Mouse (Mus musculus): ENCODE data around the gene Gosr2. TPM values are rescaled to one million over a fixed set of nuclear protein-coding genes. Genes with fewer than 3 reads are reported as not detected.

The Gosr2 gene
- 17.2 and 21.0 TPM in 2 replicates for polyA plus RNA-seq (2011; ENCODE audit: insufficient read depth, insufficient read length, low replicate concordance, missing spikeins)

DNA sequence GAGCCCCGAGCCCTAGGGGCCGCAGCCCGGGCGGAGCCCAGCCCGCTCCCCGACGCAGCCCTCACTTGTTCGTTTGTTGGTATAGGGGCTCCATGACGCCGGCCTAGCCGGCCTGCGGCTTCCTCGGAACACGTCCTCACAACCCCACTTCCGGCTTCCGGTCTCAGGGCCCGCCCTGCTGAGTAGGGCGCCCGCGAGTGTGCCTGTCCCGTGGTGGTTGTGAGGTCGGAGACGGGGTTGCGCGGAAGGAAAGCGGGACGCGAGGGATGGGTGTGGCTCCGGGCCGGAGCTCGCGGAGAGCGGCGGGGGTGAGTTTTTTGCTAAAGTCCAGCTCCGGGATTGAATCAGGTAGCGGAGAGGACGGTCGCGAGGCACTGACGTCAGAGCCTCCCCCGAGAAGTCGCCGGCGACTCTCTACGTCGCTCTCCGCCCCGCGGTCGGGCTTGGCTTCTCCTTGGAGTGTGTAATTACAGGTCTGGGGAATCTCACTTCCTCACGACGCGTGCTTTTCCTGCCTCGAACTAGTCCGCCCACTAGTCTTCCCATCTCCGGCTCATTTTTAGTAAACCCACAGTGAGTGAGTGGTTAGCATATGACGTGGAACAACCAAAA, at the start of gene Gosr2:
Gene Gosr2, minus strand, starts transcription at position 334 of the 612 bp plus-strand sequence.
- peak within 1 kb of the TSS; percentile 93 for H3K4me3 ChIP-seq (replicated peaks; ENCODE audit: control insufficient read depth, low read depth, low read length)
- under 1% methylated on average over 57 of the region's 57 CpGs for WGBS
- peaks cover 2% of the 10 kb centered on the region; the same call in 1 of the 2 replicates for H3K4me1 ChIP-seq (ENCODE audit: control insufficient read depth, insufficient read depth, low read length)
- peak within 1 kb of the TSS; percentile 99 for H3K27ac ChIP-seq (ENCODE audit: control insufficient read depth, insufficient read depth, low read depth, low read length, poor library complexity)
- TF ChIP-seq CTCF (IDR thresholded peaks at IDR 0.05; ENCODE audit: control insufficient read depth, insufficient read depth, low read length) = no peak
- peak; percentile 60; the same call in 1 of the 2 replicates for TF ChIP-seq POLR2A (IDR thresholded peaks at IDR 0.05; ENCODE audit: borderline replicate concordance, control insufficient read depth, low read depth, low read length)

DNA sequence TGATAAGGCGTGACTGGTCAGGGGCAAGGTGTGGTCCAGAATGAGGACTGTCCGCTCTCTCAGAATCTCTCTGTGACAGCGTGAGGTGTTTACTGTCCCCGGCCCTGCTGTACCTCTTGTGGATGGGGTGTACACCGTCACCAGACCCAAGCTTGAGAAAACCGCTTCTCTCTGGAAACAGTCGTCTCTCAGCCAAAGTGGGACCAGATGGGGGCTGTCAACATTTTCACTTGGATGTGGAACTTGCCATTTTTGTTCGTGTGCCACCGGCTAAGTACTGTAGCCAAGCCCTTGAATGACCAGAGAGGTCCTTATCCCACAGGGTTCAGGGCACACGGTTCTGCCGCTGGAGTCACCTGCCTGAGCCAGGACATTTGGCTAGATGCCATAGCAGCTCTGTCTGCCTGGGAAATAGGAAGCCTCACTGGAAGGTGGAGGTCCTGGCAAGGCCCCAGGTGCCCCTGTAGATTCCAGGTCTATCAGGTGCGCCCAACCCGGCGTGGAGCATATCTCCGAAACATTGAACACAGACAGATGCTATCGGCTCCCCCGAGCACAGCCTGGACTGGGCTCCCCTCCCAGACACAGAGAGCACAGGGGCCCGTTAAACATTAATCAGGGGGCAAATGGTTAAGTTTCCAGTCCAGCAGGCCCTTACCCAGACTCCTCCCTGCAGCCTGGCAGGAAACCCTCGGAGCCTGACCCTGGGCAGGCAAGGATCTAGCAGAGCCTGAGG, 37.5 kb upstream of the Gosr2 start:
- Histone ChIP-seq H3K4me3 (replicated peaks; ENCODE audit: control insufficient read depth, low read depth, low read length) (no peak overlapping the region), H3K4me1 (ENCODE audit: control insufficient read depth, insufficient read depth, low read length) (no peaks in the 10 kb centered on the region), H3K27ac (ENCODE audit: control insufficient read depth, insufficient read depth, low read depth, low read length, poor library complexity) (no peak overlapping the region)
- 84% methylated on average over 19 of the region's 19 CpGs for WGBS
- TF ChIP-seq CTCF (IDR thresholded peaks at IDR 0.05; ENCODE audit: control insufficient read depth, insufficient read depth, low read length) (no peak), POLR2A (IDR thresholded peaks at IDR 0.05; ENCODE audit: borderline replicate concordance, control insufficient read depth, low read depth, low read length) (no peak)

DNA sequence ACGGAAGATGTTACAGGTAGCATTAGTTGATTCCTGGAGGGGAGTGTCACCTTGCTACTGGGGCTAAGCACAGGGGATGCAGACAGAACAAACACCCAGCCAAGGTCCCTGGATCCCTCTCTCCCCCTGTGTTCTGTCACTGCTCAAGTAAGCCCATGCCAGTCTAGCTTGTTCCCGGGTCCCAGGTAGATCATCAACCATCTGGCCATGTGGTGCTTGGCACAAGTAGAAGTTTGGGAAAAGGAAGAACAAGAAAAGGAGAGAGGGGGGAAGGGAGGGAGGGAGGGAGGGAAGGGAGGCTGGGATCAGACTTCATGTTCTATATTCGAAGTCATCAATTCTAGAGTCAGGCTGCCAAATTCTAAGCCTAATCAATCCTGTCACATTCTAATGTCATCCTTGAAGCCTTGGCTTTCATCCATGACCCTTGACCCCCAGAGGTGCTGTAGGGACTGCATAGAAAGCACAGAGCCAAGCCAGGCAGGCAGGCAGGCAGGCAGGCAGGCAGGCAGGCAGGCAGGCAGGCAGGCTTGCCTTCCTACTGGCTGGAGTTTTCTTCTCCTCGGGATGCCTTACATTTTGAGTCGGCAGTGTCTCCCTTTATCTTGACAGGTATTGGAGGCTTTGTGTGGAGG, 36.8 kb upstream of the Gosr2 start:
- Histone ChIP-seq H3K4me1 (ENCODE audit: control insufficient read depth, insufficient read depth, low read length) (no peaks in the 10 kb centered on the region), H3K27ac (ENCODE audit: control insufficient read depth, insufficient read depth, low read depth, low read length, poor library complexity) (no peak overlapping the region), H3K4me3 (replicated peaks; ENCODE audit: control insufficient read depth, low read depth, low read length) (no peak overlapping the region)
- 78% methylated on average over 5 of the region's 5 CpGs for WGBS
- TF ChIP-seq POLR2A (IDR thresholded peaks at IDR 0.05; ENCODE audit: borderline replicate concordance, control insufficient read depth, low read depth, low read length) (no peak), CTCF (IDR thresholded peaks at IDR 0.05; ENCODE audit: control insufficient read depth, insufficient read depth, low read length) (no peak)

DNA sequence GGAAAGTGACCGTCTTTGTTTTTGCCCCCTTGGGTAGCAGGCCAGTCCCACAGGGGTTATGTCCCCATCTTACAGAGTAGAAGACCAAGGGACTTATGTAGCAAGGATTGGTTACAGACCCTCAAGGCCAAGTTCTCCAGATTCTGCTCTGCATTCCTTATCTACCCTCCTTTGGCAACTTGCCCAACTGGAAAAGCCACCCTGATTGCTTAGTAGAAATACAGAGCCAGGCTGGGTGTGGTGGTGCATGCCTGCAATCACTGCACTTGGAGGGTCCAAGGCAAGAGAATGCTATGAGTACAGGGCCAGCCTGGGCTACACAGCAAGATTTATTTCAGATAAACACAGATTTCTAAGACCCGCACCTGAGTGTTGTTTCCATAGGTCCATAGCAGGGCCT, 36.3 kb upstream of the Gosr2 start:
- Histone ChIP-seq H3K4me3 (replicated peaks; ENCODE audit: control insufficient read depth, low read depth, low read length) (no peak overlapping the region), H3K4me1 (ENCODE audit: control insufficient read depth, insufficient read depth, low read length) (no peaks in the 10 kb centered on the region), H3K27ac (ENCODE audit: control insufficient read depth, insufficient read depth, low read depth, low read length, poor library complexity) (no peak overlapping the region)
- WGBS = 92% methylated on average over 2 of the region's 2 CpGs
- TF ChIP-seq POLR2A (IDR thresholded peaks at IDR 0.05; ENCODE audit: borderline replicate concordance, control insufficient read depth, low read depth, low read length) (no peak), CTCF (IDR thresholded peaks at IDR 0.05; ENCODE audit: control insufficient read depth, insufficient read depth, low read length) (no peak)

DNA sequence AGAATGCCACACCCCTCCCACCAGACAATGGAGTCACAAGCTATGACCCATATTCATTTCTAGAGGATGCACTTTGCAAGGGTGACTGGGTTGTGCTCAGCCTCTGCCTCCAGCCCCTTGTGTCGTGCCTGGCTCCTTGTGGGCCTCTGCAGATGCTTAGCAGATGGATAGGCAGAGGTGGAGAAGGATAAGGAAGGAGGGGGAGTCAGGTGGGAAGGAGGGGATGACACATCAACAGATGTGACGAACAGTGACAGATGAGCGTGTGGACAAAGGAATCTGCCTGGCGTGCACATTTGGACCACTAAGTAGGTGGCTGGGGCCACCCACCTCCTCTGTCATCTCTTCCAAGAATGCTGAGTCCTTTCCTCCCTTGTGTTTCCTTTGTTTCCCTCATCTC, 35.4 kb upstream of the Gosr2 start:
- Histone ChIP-seq H3K27ac (ENCODE audit: control insufficient read depth, insufficient read depth, low read depth, low read length, poor library complexity) (no peak overlapping the region), H3K4me3 (replicated peaks; ENCODE audit: control insufficient read depth, low read depth, low read length) (no peak overlapping the region), H3K4me1 (ENCODE audit: control insufficient read depth, insufficient read depth, low read length) (no peaks in the 10 kb centered on the region)
- TF ChIP-seq CTCF (IDR thresholded peaks at IDR 0.05; ENCODE audit: control insufficient read depth, insufficient read depth, low read length) = no peak
- TF ChIP-seq POLR2A (IDR thresholded peaks at IDR 0.05; ENCODE audit: borderline replicate concordance, control insufficient read depth, low read depth, low read length) = no peak
- 84% methylated on average over 4 of the region's 4 CpGs for WGBS

DNA sequence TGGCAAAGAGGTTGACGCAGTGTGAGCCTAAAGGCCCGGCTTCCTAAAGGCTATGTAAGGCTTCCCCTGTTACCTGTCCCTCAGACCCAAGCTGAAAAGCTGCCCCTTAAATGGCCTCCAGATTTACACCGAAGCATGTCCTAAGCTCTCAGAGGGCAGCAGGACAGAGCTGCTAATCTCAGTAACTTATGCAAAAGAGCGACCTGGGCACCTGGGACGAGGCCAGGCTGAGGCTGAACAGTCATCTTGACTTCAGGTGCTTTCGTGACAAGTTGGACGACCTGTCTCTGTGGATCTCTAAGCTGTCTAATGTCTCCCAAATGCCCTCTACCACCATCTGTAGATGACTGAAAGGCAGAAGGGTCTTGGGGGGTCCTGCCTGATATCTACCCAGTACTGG, 34.6 kb upstream of the Gosr2 start:
- no peak overlapping the region for H3K4me3 ChIP-seq (replicated peaks; ENCODE audit: control insufficient read depth, low read depth, low read length)
- H3K27ac ChIP-seq (ENCODE audit: control insufficient read depth, insufficient read depth, low read depth, low read length, poor library complexity) = no peak overlapping the region
- H3K4me1 ChIP-seq (ENCODE audit: control insufficient read depth, insufficient read depth, low read length) = no peaks in the 10 kb centered on the region
- 81% methylated on average over 7 of the region's 7 CpGs for WGBS
- TF ChIP-seq POLR2A (IDR thresholded peaks at IDR 0.05; ENCODE audit: borderline replicate concordance, control insufficient read depth, low read depth, low read length) (no peak), CTCF (IDR thresholded peaks at IDR 0.05; ENCODE audit: control insufficient read depth, insufficient read depth, low read length) (no peak)

DNA sequence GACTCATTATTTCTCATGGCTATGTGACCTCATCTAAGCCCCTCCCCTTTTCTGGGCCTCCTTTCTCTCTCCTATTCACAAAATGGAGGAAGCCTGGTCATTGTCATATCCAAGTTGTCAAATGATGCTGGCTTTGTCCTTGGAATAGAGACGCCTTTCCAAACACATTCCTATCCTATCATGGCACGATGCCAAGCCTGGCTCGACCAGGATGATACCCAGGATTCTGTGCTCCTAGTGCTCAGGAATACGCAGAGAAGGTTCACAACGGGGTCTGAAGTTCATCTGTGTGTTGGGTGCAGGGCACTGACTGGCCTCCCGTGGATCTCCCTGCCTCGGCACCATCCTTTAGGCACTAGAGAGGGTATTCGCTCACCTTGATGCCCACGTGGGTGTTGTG, 33.9 kb upstream of the Gosr2 start:
- no peak for TF ChIP-seq CTCF (IDR thresholded peaks at IDR 0.05; ENCODE audit: control insufficient read depth, insufficient read depth, low read length)
- no peak for TF ChIP-seq POLR2A (IDR thresholded peaks at IDR 0.05; ENCODE audit: borderline replicate concordance, control insufficient read depth, low read depth, low read length)
- no peak overlapping the region for H3K27ac ChIP-seq (ENCODE audit: control insufficient read depth, insufficient read depth, low read depth, low read length, poor library complexity)
- no peaks in the 10 kb centered on the region for H3K4me1 ChIP-seq (ENCODE audit: control insufficient read depth, insufficient read depth, low read length)
- H3K4me3 ChIP-seq (replicated peaks; ENCODE audit: control insufficient read depth, low read depth, low read length) = no peak overlapping the region
- WGBS = 74% methylated on average over 9 of the region's 9 CpGs

DNA sequence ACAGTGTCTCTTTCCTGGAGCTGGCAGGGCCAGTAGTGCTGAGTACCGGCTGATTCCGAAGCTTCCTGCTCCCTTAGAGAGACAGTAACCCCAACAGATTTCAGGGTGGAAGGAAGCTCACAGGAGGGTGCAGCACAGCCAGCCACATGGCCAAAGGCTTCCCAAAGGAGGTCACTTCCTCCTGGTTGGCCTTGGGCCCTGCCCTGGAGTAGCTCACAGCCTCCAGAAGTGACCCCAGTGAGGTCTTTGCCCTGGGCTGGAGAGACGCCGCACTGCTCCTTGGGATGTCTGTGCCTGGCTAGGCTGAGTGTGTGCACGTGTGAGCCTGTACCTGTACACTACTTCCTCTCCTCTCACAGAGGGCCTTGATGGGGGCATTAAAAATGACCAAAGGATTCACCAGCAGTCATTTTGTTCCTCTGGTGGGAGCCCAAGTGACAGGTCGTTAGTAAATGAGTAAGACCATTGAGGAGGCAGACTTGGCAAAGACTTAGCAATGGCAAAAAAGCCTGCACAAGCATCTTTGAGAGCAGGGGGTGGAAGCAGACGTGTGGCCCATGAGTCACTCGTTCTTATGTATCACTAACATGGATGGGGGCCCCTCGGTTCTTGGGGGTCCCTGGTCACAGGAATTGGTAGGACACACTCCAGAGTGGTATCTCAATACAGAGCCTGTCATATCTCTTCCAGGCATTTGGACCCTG, 31.7 kb upstream of the Gosr2 start:
- TF ChIP-seq POLR2A (IDR thresholded peaks at IDR 0.05; ENCODE audit: borderline replicate concordance, control insufficient read depth, low read depth, low read length) = no peak
- no peak for TF ChIP-seq CTCF (IDR thresholded peaks at IDR 0.05; ENCODE audit: control insufficient read depth, insufficient read depth, low read length)
- no peak overlapping the region for H3K4me3 ChIP-seq (replicated peaks; ENCODE audit: control insufficient read depth, low read depth, low read length)
- no peak overlapping the region for H3K27ac ChIP-seq (ENCODE audit: control insufficient read depth, insufficient read depth, low read depth, low read length, poor library complexity)
- WGBS = 68% methylated on average over 9 of the region's 9 CpGs
- H3K4me1 ChIP-seq (ENCODE audit: control insufficient read depth, insufficient read depth, low read length) = no peaks in the 10 kb centered on the region
